Mouse (Mus musculus) layer of hippocampus, adult 9-10 months (tissue): Measurements from ENCODE around the gene Tspan33.
"Not testable (repeated sequence)": the region's sequence is repeated elsewhere in the genome, so short reads cannot be mapped to it uniquely, and the experiment has no call there.

Experiments
- DNase-seq: peaks from one replicate; pipeline ENCODE4 v3.0.0; 2022; ENCODE audit warnings: low spot score

The Tspan33 gene

DNA sequence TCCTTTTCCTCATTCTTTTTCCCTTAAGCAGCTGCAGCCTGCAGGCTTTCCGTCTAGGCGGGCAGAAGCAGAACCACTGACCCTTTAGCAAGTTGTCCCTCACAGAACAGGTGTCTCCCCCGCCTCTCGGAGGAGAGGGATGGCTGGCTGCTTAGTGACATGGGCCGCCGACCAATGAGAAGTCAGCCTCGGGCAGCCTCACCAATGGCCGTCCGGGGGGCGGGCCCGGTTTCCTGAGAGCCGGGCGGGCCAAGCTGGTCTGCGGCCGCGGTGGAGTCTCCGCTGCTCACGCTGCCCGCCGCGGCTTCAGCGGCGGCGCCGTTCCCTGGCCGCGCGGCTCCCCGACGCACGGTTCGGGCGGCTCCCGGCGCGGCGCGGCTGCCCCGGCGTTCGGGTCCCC lies at the start of gene Tspan33:
TSS of gene Tspan33 (plus strand) at position 270 of the 400 bp plus-strand sequence.
- peak; percentile 81 for DNase-seq

- peak; percentile 87 for DNase-seq
Observed at GRCm38 (mm10) chr6:29649494-29650169, 44.4 kb upstream of the Tspan33 start.

GRCm38 (mm10) chr6:29650170-29650549 lies 43.9 kb upstream of the Tspan33 start:
- no peak for DNase-seq

- no peak for DNase-seq
Observed at GRCm38 (mm10) chr6:29653271-29653670, 40.8 kb upstream of the Tspan33 start.

DNA sequence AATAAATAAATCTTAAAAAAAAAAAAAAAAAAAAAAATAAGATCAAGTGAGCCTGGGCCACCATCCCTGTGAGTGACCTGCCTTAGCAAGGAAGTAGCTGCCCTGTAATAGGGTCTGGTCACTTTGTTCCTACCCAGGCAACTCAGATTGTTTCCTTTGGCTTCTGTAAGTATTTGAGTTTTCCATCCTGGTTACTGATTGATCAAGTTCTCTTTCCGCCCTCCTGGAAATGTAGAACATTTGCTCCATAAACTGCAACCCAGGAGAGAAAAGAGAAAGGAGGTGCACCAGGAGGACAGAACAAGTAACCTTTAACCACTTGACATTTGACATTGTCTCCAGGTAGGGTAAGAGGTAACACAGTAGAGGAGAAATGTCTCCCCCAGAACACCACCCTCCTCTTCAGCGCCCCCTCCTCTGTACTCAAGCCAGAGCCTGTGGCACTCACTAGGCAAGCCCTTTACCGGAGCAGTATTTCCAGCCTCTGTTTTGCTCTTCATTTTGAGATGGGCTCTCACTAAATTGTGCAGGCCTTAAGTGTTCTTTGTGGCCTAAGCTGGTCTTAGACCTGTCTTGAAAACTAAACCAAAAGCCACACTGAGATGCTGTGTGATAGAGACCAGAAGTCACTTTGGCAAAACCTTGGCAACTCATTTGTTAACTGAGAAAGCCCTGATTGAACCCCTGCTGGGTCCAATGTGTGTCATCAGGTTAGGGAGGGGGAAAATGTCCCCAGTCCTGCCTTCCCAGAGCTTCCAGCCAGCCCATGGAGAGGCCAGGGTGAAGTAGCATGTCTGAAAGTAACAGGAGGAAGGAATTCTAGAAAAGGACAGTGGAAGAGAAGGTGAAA lies 35.2 kb upstream of the Tspan33 start:
- no peak for DNase-seq

GRCm38 (mm10) chr6:29659964-29660363 lies 34.1 kb upstream of the Tspan33 start:
- DNase-seq, result no peak

GRCm38 (mm10) chr6:29660662-29661307 lies 33.2 kb upstream of the Tspan33 start:
- no peak for DNase-seq

GRCm38 (mm10) chr6:29667266-29667665 lies 26.8 kb upstream of the Tspan33 start:
- DNase-seq, result no peak

- DNase-seq, result no peak
Observed at GRCm38 (mm10) chr6:29671741-29672140, 22.3 kb upstream of the Tspan33 start.

GRCm38 (mm10) chr6:29672563-29673411 lies 21.2 kb upstream of the Tspan33 start:
- no peak for DNase-seq

- DNase-seq, result no peak
Observed at GRCm38 (mm10) chr6:29673739-29674138, 20.3 kb upstream of the Tspan33 start.

GRCm38 (mm10) chr6:29679947-29680550 lies 14.0 kb upstream of the Tspan33 start:
- not testable (repeated sequence) for DNase-seq

DNA sequence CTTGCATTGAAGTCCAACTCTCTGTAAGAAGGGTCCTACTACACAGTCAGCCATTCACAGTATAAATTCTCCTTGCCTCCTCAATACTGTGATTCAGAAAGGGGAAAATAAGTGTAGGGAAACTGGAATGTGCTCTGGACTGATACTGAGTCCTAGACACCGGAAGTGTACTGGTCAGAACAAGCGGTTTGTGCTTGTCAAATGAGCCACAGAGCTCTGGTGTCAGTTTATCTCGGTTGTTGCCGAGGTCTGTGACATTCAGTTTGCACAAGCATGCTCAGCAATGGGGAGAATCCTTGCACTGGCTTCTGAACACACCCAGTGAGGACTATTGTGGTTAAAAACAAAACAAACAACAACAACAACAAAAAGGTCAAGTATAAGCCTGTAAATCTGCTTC lies 12.2 kb upstream of the Tspan33 start:
- no peak for DNase-seq

DNA sequence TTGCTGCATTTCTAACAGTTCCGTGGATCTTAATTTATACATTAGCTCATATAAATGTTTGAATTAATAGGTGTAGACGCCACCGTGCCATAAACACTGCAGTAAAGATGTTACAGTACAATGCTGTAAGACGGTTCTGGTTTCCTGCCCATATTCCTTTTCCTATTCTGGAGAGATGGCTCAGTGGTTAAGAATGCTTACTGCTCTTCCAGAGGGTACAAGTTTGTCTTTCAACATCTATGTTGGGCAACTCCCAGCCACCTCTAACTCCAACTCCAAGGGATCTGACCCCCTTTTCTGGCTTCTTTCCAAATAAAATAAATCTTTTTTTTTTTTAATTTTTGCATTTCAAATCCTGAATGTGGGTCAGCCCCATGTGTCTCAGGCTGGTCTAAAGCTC lies 9.3 kb upstream of the Tspan33 start:
- DNase-seq, result no peak

- no peak for DNase-seq
Observed at GRCm38 (mm10) chr6:29685952-29686351, 8.1 kb upstream of the Tspan33 start.

- no peak for DNase-seq
Observed at GRCm38 (mm10) chr6:29689458-29689857, 4.6 kb upstream of the Tspan33 start.

GRCm38 (mm10) chr6:29694375-29695289 lies 610 bp downstream of the Tspan33 start:
- no peak for DNase-seq

GRCm38 (mm10) chr6:29695290-29695674 lies 1.3 kb downstream of the Tspan33 start:
- no peak for DNase-seq

DNA sequence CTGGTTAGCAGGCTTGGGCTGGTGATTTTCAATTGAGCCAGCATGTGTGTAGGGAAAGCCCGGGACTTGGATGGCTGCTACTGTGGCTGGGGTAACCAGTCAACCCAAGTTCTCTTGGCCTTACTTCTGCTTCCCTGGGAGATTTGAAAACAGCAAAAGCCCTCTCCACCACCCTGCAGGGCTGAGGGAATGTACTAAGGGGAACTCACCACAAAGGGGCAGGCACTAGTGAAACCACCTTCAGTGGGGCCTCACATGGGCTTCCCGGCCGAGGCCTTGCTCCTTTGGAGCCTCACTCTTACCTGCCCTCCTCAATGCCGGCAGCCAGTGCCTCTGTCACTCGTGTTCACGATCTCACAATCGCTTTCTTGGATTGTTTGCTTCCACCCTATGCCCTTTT lies 2.0 kb downstream of the Tspan33 start:
- DNase-seq, result no peak

GRCm38 (mm10) chr6:29697139-29697538 lies 3.1 kb downstream of the Tspan33 start:
- DNase-seq, result no peak
